Mouse (Mus musculus): Measurements from ENCODE around the gene Atp1a1. TPM values are rescaled to one million over a fixed set of nuclear protein-coding genes. Genes with fewer than 3 reads are reported as not detected.

Atp1a1 gene
- polyA plus RNA-seq, 1 experiment: 483 TPM

DNA sequence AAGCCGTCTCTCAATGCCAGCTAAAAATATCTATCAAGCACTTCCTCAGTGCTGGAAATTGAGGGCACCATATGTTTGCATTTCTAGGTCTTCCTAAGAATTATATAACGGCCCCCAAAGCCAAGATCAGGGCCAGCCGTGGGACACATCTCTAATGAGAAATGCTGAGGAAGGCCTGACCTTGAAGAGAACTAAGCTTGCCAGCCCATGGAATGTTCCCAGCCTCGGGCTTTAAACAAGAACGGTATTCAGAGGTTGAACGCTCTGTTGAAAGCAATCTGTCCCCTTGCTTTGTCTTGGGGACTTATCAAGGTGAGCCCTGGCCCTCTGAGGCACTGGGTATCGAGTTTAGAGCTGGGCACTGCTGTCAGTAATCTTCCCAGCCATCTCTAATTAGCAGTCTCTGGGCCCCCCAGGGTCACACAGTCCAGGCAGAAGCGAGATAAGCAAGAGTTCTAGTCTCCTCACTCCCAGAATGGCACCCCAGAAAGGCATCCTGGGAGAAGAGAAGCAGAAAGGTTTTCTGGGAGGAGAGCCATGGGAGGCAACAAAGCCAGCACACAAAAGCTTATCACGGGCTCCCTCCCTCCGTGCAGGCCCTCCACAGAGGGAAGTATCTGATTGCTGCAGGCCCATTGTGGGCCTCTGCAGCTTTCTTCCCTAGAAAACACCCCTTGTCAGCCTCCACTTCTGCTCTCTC, 41.8 kb downstream of the Atp1a1 start:
- Histone ChIP-seq H3K36me3 (replicated peaks; ENCODE audit: low read length) (no peaks in the 10 kb centered on the region), H3K4me1 (peaks cover 14% of the 10 kb centered on the region), H3K9me3 (peaks cover 2% of the 10 kb centered on the region; the same call in 1 of the 2 replicates), H3K4me3 (replicated peaks) (no peak overlapping the region), H3K27me3 (replicated peaks) (no peaks in the 10 kb centered on the region)
- TF ChIP-seq FLI1 (IDR thresholded peaks at IDR 0.05; ENCODE audit: low read length): no peak
- no peak for TF ChIP-seq GATA1 (IDR thresholded peaks at IDR 0.05; ENCODE audit: borderline replicate concordance, low read length)

DNA sequence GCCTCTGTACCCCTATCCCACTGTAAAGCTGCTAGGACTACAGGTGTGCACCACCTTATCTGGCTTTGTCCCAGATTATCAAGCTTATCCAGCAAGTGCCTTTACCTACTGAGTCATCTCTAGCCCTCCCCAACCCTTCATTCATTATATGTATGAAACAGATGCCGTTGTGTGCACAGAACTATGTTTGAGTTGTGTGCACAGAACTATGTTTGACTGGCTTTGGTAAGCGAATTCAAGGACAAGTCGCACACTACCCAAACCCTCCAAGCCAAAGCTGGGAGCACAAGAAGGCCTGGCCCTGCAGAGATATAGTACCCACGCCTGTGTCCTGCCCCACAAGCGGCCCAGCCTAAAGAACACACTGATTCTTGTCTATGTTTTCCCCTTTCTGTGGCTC, 42.5 kb downstream of the Atp1a1 start:
- TF ChIP-seq GATA1 (IDR thresholded peaks at IDR 0.05; ENCODE audit: borderline replicate concordance, low read length) (no peak), FLI1 (IDR thresholded peaks at IDR 0.05; ENCODE audit: low read length) (no peak)
- no peaks in the 10 kb centered on the region; the same call in 1 of the 2 replicates for H3K9me3 ChIP-seq
- no peaks in the 10 kb centered on the region for H3K27me3 ChIP-seq (replicated peaks)
- H3K36me3 ChIP-seq (replicated peaks; ENCODE audit: low read length): no peaks in the 10 kb centered on the region
- peaks cover 14% of the 10 kb centered on the region for H3K4me1 ChIP-seq
- H3K4me3 ChIP-seq (replicated peaks): no peak overlapping the region

DNA sequence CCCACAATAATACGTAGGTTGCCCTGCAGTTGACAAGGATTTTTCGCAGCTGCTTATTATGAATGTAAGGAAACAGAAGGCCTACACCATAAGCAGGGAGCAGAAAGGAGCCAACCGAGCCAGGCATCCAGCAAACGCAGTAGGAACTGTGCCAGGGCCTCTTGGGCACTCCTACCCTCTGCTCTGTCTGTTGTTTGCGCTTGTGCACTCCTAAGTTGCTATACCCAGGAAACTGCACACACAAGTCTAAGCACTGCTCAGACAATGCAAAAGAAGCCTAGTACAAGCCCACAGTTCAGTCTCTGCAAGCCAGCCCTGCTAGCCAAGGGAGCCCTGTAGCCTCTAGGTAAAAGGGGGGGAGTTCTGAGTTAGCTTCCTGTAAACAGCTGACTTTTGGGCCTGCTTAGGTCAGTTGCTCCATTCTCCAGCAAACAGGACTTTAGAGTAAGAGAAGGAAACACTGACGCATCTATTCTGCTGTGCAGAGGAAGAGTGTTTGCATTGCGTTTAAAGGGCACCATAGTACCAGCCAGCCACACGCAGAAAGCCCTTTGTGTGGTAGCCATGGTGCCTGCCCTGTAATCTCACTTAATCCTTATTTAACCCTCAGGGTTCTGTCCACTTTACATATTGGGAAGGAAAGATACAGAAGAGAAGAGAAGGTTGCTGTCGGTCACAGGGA, 43.5 kb downstream of the Atp1a1 start:
- no peaks in the 10 kb centered on the region for H3K36me3 ChIP-seq (replicated peaks; ENCODE audit: low read length)
- H3K4me3 ChIP-seq (replicated peaks): no peak overlapping the region
- no peaks in the 10 kb centered on the region; the same call in 1 of the 2 replicates for H3K9me3 ChIP-seq
- H3K27me3 ChIP-seq (replicated peaks): no peaks in the 10 kb centered on the region
- TF ChIP-seq GATA1 (IDR thresholded peaks at IDR 0.05; ENCODE audit: borderline replicate concordance, low read length) (no peak), FLI1 (IDR thresholded peaks at IDR 0.05; ENCODE audit: low read length) (no peak)
- H3K4me1 ChIP-seq: peaks cover 14% of the 10 kb centered on the region

DNA sequence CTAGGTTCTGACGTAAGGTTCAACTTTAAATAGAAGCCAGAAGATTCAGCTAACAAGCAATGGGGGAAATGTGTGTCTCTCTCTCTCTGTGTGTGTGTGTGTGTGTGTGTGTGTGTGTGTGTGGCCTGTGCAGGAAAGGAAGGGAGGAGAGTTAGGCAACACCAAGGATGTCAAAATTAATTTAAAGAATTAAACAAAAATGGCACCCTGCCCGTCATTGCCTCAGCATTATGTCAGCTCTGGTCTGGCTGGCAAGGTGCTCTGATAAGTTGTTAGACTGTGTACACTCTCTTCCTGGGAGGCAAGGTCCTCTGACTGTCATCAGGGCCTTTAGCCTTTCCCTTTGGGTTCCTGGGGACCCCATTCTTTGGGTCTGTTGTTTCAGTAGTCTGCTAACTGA, 47.8 kb downstream of the Atp1a1 start:
- no peak overlapping the region for H3K4me3 ChIP-seq (replicated peaks)
- no peaks in the 10 kb centered on the region for H3K27me3 ChIP-seq (replicated peaks)
- H3K4me1 ChIP-seq: peaks cover 19% of the 10 kb centered on the region
- TF ChIP-seq FLI1 (IDR thresholded peaks at IDR 0.05; ENCODE audit: low read length): no peak
- TF ChIP-seq GATA1 (IDR thresholded peaks at IDR 0.05; ENCODE audit: borderline replicate concordance, low read length): no peak
- no peaks in the 10 kb centered on the region for H3K36me3 ChIP-seq (replicated peaks; ENCODE audit: low read length)
- H3K9me3 ChIP-seq: no peaks in the 10 kb centered on the region

DNA sequence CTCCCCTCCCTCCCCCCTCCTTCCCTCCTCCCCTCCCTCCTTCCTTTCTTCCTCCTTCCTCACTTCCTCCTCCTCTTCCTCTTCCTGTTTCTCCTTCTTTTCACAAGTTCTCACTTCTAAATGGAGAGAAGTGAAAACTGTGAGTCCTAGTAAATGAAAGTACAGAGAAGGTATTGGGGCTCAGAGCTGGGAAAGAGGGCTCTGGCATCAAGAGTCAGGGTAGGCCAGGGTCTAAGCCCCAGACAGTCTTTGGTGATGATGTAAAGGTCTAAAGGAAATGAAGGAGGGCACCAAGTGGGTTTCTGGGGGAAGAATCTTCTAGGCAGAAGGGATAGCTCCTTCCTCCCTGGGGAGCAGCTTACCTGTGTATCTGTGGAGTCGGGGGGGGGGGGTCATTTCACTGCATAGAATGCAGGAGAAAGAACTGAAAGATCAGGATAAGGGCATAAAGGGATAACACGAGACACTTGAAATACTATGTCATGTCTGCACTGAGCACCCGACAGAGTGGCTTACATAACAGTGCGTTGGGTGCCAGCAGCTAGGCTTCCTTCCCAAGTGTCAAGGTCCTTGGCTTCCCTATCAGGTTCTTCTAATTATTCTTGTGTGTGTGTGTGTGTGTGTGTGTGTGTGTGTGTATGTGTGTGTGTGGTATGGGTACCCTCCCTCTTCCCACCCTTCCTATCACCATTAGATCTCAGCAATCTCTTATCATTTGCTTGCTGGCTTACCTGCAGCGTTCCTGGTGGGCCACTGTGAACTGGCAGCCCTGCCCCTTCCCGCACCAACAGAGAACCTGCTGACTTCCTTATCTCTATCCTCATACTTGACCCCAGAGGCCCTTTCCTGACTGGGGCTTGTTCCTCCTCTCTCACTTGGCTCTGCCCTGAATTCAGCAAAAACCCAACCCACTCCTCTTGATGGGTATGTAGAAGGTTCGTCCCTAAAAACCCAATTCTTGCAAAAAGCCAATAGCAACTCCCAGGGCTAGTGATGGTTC, 51.6 kb downstream of the Atp1a1 start:
- H3K4me3 ChIP-seq (replicated peaks): peak overlapping the region; percentile 51
- TF ChIP-seq GATA1 (IDR thresholded peaks at IDR 0.05; ENCODE audit: borderline replicate concordance, low read length) (no peak), FLI1 (IDR thresholded peaks at IDR 0.05; ENCODE audit: low read length) (no peak)
- H3K9me3 ChIP-seq: no peaks in the 10 kb centered on the region
- H3K36me3 ChIP-seq (replicated peaks; ENCODE audit: low read length): no peaks in the 10 kb centered on the region
- no peaks in the 10 kb centered on the region for H3K27me3 ChIP-seq (replicated peaks)
- H3K4me1 ChIP-seq: peaks cover 30% of the 10 kb centered on the region

DNA sequence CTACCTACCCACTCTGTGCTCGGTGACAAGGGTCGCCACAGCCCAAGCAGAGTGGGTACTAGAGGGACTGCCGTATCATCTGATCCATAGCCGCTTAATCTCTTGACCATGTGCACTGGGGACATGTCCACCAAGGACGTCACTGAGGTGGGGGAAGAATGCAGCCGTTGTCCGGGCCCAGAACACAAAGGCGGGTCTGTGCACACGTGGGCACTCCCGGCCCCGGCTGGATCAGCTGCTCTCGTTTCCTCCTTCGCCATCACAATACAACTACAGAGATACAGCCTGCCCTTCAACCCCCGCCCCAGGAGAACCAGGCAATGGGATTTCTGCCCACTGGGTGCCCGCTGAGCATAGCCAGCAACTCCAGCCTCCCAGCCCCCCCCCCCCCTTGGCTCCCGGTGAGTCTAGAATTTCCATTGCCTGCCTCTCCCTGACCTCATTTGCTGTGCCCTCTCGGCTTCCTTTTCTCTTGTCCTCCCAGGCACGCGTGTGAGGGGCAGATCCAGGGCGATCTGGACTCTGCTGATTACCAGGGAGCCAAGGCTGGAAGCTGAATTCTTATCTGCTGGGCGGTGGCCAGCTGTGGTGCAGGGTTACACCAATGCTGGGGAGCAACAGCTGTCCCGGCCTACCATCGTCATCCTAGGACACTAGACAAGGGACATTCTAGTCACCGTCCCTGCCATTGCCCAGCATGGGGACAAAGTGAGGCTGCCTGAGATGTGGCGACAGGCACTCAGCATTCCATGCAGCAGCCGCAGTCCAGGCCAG, 52.8 kb downstream of the Atp1a1 start:
- Histone ChIP-seq H3K36me3 (replicated peaks; ENCODE audit: low read length) (no peaks in the 10 kb centered on the region), H3K9me3 (no peaks in the 10 kb centered on the region), H3K4me1 (peaks cover 30% of the 10 kb centered on the region), H3K4me3 (replicated peaks) (peak overlapping the region; percentile 5), H3K27me3 (replicated peaks) (peaks cover 2% of the 10 kb centered on the region)
- no peak for TF ChIP-seq GATA1 (IDR thresholded peaks at IDR 0.05; ENCODE audit: borderline replicate concordance, low read length)
- TF ChIP-seq FLI1 (IDR thresholded peaks at IDR 0.05; ENCODE audit: low read length): no peak

DNA sequence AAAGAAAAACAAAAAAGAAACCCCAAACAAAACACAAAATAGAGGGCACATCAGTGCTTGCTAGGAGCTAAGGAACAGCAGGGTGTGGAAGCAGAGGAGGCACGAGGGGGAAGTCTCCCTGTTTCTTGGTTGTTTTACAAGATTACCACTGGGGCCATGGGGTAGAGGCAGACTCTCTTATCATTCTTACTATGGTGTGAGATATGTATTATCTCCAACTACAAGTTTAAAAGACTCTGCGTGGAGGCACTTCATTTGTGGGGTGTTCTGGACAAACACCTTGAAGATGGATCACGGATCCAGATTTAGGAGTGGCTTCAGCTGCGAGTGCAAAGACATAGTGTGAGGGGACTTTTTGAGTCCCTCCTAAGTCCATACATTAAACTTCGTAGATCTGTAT, 54.7 kb downstream of the Atp1a1 start:
- peaks cover 30% of the 10 kb centered on the region for H3K4me1 ChIP-seq
- no peaks in the 10 kb centered on the region for H3K36me3 ChIP-seq (replicated peaks; ENCODE audit: low read length)
- peaks cover 7% of the 10 kb centered on the region for H3K27me3 ChIP-seq (replicated peaks)
- TF ChIP-seq FLI1 (IDR thresholded peaks at IDR 0.05; ENCODE audit: low read length) (no peak), GATA1 (IDR thresholded peaks at IDR 0.05; ENCODE audit: borderline replicate concordance, low read length) (no peak)
- H3K9me3 ChIP-seq: no peaks in the 10 kb centered on the region
- H3K4me3 ChIP-seq (replicated peaks): no peak overlapping the region

DNA sequence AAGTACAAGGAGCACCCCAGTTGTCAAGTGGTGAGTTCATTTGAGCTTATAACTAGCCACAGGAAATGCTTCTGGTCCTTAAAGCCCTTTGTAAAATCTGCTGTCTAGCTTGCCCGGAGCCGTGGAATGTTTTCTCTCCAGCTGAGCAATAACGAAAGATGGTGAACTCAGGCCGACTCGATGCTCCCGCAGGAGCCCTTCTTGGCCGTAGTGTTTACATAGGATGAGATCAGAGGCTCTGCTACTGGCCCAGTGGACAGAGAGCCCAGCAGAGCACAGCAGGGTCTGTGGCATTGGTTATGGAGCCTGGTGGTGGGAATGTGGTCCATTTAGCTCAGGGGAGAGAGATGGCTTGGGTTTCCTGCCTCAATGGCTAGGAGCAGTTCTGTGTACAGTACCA, 60.4 kb downstream of the Atp1a1 start:
- Histone ChIP-seq H3K36me3 (replicated peaks; ENCODE audit: low read length) (no peaks in the 10 kb centered on the region), H3K4me1 (0 out of 2 replicates have a peak, but pooled peaks cover 3% of the 10 kb centered on the region), H3K4me3 (replicated peaks) (no peak overlapping the region), H3K9me3 (no peaks in the 10 kb centered on the region), H3K27me3 (replicated peaks) (peaks cover 17% of the 10 kb centered on the region)
- TF ChIP-seq GATA1 (IDR thresholded peaks at IDR 0.05; ENCODE audit: borderline replicate concordance, low read length) (no peak), FLI1 (IDR thresholded peaks at IDR 0.05; ENCODE audit: low read length) (no peak)

DNA sequence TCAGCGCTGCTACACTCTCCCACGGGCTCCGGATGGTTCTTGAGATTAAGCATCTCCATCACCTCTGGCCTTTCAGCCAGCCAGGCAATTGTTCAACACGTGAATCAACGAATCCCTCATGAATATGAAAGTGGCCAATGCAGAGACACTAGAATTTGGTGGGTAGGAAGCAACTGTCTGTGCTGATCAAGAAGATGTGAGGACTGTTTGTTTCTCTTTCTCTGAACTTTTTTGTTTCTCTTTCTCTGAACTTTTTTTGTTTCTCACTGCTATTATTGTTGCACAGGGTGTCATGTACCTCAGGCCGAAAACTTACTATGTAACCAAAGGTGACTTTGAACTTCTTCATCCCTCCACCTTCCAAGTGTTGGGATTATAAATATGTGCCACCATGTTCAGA, 62.9 kb downstream of the Atp1a1 start:
- Histone ChIP-seq H3K36me3 (replicated peaks; ENCODE audit: low read length) (no peaks in the 10 kb centered on the region), H3K27me3 (replicated peaks) (peaks cover 27% of the 10 kb centered on the region), H3K4me1 (0 out of 2 replicates have a peak, but pooled peaks cover 3% of the 10 kb centered on the region), H3K4me3 (replicated peaks) (no peak overlapping the region), H3K9me3 (no peaks in the 10 kb centered on the region)
- TF ChIP-seq GATA1 (IDR thresholded peaks at IDR 0.05; ENCODE audit: borderline replicate concordance, low read length): no peak
- TF ChIP-seq FLI1 (IDR thresholded peaks at IDR 0.05; ENCODE audit: low read length): no peak
